Mouse (Mus musculus) hindbrain, postnatal 0 days (tissue): ENCODE measurements around the gene Nupl1. TPM values are rescaled to one million over a fixed set of nuclear protein-coding genes. Genes with fewer than 3 reads are reported as not detected.

ENCODE experiments used
- ATAC-seq: fragments of 200-750 bp; cut with Nextera tagmentation; 2 replicates; pipeline ENCODE4 v1.8.0; 2017; ENCODE audit warnings: mild to moderate bottlenecking, moderate TSS enrichment, moderate library complexity
- DNase-seq: peaks from one replicate; pipeline ENCODE4 v3.0.0-alpha.2; 2015; ENCODE audit warnings: low spot score
- H3K27ac ChIP-seq: fragments of 300-500 bp; sonication (generic); 2 replicates; pipeline ENCODE4 v1.5.1; 2014; ENCODE audit warnings: mild to moderate bottlenecking
- H3K27me3 ChIP-seq: fragments of 300-500 bp; sonication (generic); 2 replicates; pipeline ENCODE4 v1.6.1; 2014; ENCODE audit warnings: low read length, mixed read lengths; ENCODE audit not compliant: insufficient read depth
- H3K36me3 ChIP-seq: fragments of 300-500 bp; sonication (generic); 2 replicates; pipeline ENCODE4 v1.6.1; 2014; ENCODE audit warnings: low read length, mixed read lengths; ENCODE audit not compliant: insufficient read depth
- H3K4me1 ChIP-seq: fragments of 300-500 bp; sonication (generic); 2 replicates; pipeline ENCODE4 v1.6.1; 2014; ENCODE audit warnings: antibody characterized with exemption, low read length, mixed read lengths; ENCODE audit not compliant: insufficient read depth
- H3K4me2 ChIP-seq: fragments of 300-500 bp; sonication (generic); 2 replicates; pipeline ENCODE4 v1.6.1; 2014; ENCODE audit warnings: low read depth, mild to moderate bottlenecking, low read length, moderate library complexity, mixed read lengths
- H3K4me3 ChIP-seq: fragments of 300-500 bp; sonication (generic); 2 replicates; pipeline ENCODE4 v1.5.1; 2014; ENCODE audit warnings: low read length
- H3K9ac ChIP-seq: fragments of 300-500 bp; sonication (generic); replicated peaks from 2 replicates; pipeline ENCODE4 v1.6.1; 2014; ENCODE audit warnings: mild to moderate bottlenecking, low read length, moderate library complexity, mixed read lengths
- H3K9me3 ChIP-seq: fragments of 300-500 bp; sonication (generic); 2 replicates; pipeline ENCODE4 v1.6.1; 2016; ENCODE audit warnings: low read length, mixed read lengths
- CTCF ChIP-seq: IDR thresholded peaks from 2 replicates; pipeline ENCODE4 v1.5.1; 2016; ENCODE audit warnings: antibody characterized with exemption, control low read depth, low read depth
- WGBS: fragments of 180-500 bp; shearing (Covaris S2); extraction: QIAGEN DNeasy Blood & Tissue Kit; methylation state at CpG from one replicate; pipeline ENCODE4 v1.1.7; 2014; 5-methylcytosine and 5-hydroxymethylcytosine counted together
- polyA plus RNA-seq: library from polyadenylated mRNA; unstranded; fragments of >200 nt; fragmentation: Nextera tagmentation; extraction: Ambion mirVana; gene quantifications from 2 replicates; pipeline ENCODE4 v1.2.1, GENCODE M21; 2015
- total RNA-seq: library from RNA; depleted of rRNA; stranded (reverse); fragments of >200 nt; gene quantifications from 2 replicates; pipeline ENCODE4 v1.2.3, GENCODE M21; 2014

Nupl1 gene
- total and polyA plus RNA-seq, 2 experiments from 2014 or later: 0.16 to 0.99 TPM

DNA sequence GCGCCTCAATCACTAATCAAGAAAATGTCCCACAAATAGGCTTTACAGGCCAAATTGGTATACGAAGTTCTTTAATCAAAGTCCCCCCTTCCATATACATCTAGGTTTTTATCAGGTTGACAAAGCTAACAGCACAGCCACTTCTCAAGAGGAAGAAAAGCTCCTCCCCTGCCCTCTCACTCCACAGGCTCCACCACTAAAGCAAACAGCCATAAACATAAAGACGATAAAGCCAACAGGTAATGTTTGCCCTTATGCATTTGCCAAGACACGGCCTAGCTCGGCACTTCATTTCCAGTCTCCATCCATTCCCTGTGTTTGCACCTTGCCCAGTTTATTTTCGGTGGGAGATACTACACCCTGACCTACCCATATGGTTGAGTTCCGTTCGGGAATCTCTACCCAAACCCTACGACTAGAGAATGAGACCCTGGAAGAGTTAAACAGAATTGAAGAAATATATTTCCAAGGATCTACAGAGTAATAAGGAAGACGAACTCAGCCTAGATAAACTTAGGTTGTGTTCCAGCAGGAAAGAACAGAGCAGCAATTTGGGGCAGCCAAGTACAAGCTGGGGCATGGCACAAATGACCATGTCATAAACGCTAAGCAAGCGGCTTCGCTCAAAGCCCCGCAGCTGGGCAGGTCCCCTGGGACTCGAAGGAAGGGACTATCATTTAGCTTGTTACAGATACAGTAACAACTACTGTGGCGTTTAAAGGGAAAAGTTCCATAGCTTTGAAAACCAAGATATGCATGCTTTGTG lies 80.2 kb downstream of the Nupl1 start:
- 87% methylated on average over 16 of the region's 16 CpGs for WGBS
- Histone ChIP-seq H3K27ac (no peak overlapping the region), H3K9ac (no peak overlapping the region), H3K4me2 (no peak overlapping the region), H3K9me3 (no peaks in the 10 kb centered on the region), H3K4me3 (no peak overlapping the region), H3K4me1 (no peaks in the 10 kb centered on the region), H3K36me3 (no peaks in the 10 kb centered on the region), H3K27me3 (no peaks in the 10 kb centered on the region)
- no peak for TF ChIP-seq CTCF
- ATAC-seq (no peak), DNase-seq (no peak)

GRCm38 (mm10) chr14:60163367-60163766 lies 87.9 kb downstream of the Nupl1 start:
- Histone ChIP-seq H3K4me1 (no peaks in the 10 kb centered on the region), H3K27me3 (no peaks in the 10 kb centered on the region), H3K4me3 (no peak overlapping the region), H3K4me2 (no peak overlapping the region), H3K9me3 (no peaks in the 10 kb centered on the region), H3K36me3 (no peaks in the 10 kb centered on the region), H3K27ac (no peak overlapping the region), H3K9ac (no peak overlapping the region)
- no peak for TF ChIP-seq CTCF
- WGBS: 93% methylated on average over 3 of the region's 3 CpGs
- no peak for ATAC-seq
- no peak for DNase-seq

DNA sequence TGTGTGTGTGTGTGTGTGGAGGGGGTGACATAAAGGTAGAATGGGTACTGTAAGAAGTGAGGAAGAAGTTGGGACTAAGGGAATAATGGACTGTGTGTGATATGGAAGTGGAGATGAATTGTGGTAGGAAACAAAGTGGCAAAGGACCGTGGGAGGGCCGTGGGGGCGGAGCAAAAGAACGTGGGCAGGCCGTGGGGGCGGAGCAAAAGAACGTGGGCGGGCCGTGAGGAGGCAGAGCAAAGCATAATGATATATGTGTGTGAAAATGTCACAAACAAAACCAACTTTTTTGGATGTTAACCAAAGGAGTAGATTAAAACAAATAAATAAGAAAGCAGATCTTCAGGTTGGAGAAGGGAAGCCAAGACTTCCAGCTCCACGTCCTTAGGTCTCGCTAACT lies 98.9 kb downstream of the Nupl1 start:
- 88% methylated on average over 11 of the region's 11 CpGs for WGBS
- ATAC-seq: no peak

GRCm38 (mm10) chr14:60148893-60149292 lies 102.3 kb downstream of the Nupl1 start:
- DNase-seq (no peak), ATAC-seq (no peak)
- H3K4me3 ChIP-seq: no peak overlapping the region
- H3K36me3 ChIP-seq: no peaks in the 10 kb centered on the region
- WGBS: 49% methylated on average over 3 of the region's 3 CpGs
- no peak overlapping the region for H3K4me2 ChIP-seq
- H3K27me3 ChIP-seq: no peaks in the 10 kb centered on the region
- TF ChIP-seq CTCF: no peak
- H3K27ac ChIP-seq: no peak overlapping the region
- no peaks in the 10 kb centered on the region for H3K4me1 ChIP-seq
- no peak overlapping the region for H3K9ac ChIP-seq
- H3K9me3 ChIP-seq: no peaks in the 10 kb centered on the region

More for the DNA sequence above, 98.9 kb downstream of the Nupl1 start:
- H3K4me3 ChIP-seq: no peak overlapping the region
- no peaks in the 10 kb centered on the region for H3K27me3 ChIP-seq
- no peak for TF ChIP-seq CTCF
- H3K4me1 ChIP-seq: no peaks in the 10 kb centered on the region
- no peak overlapping the region for H3K27ac ChIP-seq
- no peaks in the 10 kb centered on the region for H3K9me3 ChIP-seq
- DNase-seq: no peak
- no peaks in the 10 kb centered on the region for H3K36me3 ChIP-seq
- no peak overlapping the region for H3K9ac ChIP-seq
- H3K4me2 ChIP-seq: no peak overlapping the region

- 67% methylated on average over 10 of the region's 10 CpGs for WGBS
- Histone ChIP-seq H3K4me2 (no peak overlapping the region), H3K9ac (no peak overlapping the region), H3K36me3 (no peaks in the 10 kb centered on the region), H3K9me3 (no peaks in the 10 kb centered on the region), H3K4me1 (no peaks in the 10 kb centered on the region), H3K27me3 (no peaks in the 10 kb centered on the region), H3K4me3 (no peak overlapping the region), H3K27ac (no peak overlapping the region)
- no peak for DNase-seq
- no peak for TF ChIP-seq CTCF
- no peak for ATAC-seq
Measured at GRCm38 (mm10) chr14:60143234-60143633, 108.0 kb downstream of the Nupl1 start.

- H3K9me3 ChIP-seq: no peaks in the 10 kb centered on the region
- WGBS: 96% methylated on average over 3 of the region's 4 CpGs
- H3K9ac ChIP-seq: no peak overlapping the region
- no peaks in the 10 kb centered on the region for H3K36me3 ChIP-seq
- ATAC-seq (no peak), DNase-seq (no peak)
- H3K4me1 ChIP-seq: no peaks in the 10 kb centered on the region
- H3K4me2 ChIP-seq: no peak overlapping the region
- no peak overlapping the region for H3K27ac ChIP-seq
- no peak overlapping the region for H3K4me3 ChIP-seq
- TF ChIP-seq CTCF: no peak
- no peaks in the 10 kb centered on the region for H3K27me3 ChIP-seq
Measured at GRCm38 (mm10) chr14:60138339-60138738, 112.9 kb downstream of the Nupl1 start.

GRCm38 (mm10) chr14:60137812-60138211 lies 113.4 kb downstream of the Nupl1 start:
- DNase-seq (no peak), ATAC-seq (no peak)
- Histone ChIP-seq H3K36me3 (no peaks in the 10 kb centered on the region), H3K4me3 (no peak overlapping the region), H3K9me3 (no peaks in the 10 kb centered on the region), H3K27ac (no peak overlapping the region), H3K4me1 (no peaks in the 10 kb centered on the region), H3K27me3 (no peaks in the 10 kb centered on the region), H3K9ac (no peak overlapping the region), H3K4me2 (no peak overlapping the region)
- 80% methylated on average over 6 of the region's 6 CpGs for WGBS
- no peak for TF ChIP-seq CTCF
